Mouse (Mus musculus): ENCODE measurements around the gene Sirt7. TPM values are rescaled to one million over a fixed set of nuclear protein-coding genes. Genes with fewer than 3 reads are reported as not detected.
A peak's percentile ranks its signal among the peaks of the same experiment; 100 is the strongest.

Gene Sirt7
- total and polyA plus RNA-seq, 3 experiments, result 72.3 to 78.2 TPM; not detected in 1

DNA sequence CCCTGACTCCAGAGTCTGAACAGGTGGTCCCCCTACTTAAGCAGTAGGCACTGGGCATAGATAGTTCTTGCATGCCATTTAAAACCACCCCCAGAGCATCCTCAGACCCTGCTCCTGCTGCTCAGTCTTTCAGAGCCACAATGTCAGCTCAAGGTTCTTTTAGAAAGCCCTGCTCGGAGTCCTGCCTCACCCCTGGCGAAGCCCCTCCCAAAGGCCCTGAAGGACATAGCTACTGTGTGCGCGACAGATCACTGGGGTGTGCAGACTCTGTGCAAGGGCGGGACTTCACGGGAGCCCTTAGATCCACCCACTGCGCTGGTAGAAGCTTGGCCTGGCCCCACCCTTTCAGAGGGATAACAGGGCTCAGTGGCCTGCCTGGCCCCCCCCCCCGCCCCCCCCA is 15.8 kb downstream of the Sirt7 start:
- Histone ChIP-seq H3K36me3 (ENCODE audit: control insufficient read depth in 1 of 2, insufficient read depth in 2 of 2, low read length in 2 of 2) (peaks cover 0 to 1% of the 10 kb centered on the region in 2 experiments; a peak in 2 of 4 replicates), H3K4me1 (ENCODE audit: control insufficient read depth in 1 of 2, insufficient read depth in 2 of 2, low read length in 2 of 2) (no peaks in the 10 kb centered on the region), H3K27ac (ENCODE audit: control insufficient read depth, low read depth, low read length) (no peak overlapping the region), H3K4me3 (ENCODE audit: control insufficient read depth in 1 of 2, insufficient read depth in 1 of 2, low read depth in 2 of 2, low read length in 2 of 2) (no peak overlapping the region), H3K27me3 (ENCODE audit: control insufficient read depth in 1 of 2, insufficient read depth in 2 of 2, low read length in 2 of 2) (no peaks in the 10 kb centered on the region), H3K9ac (ENCODE audit: control insufficient read depth, low read depth, low read length, poor library complexity, severe bottlenecking) (no peak overlapping the region), H3K79me2 (ENCODE audit: control insufficient read depth, insufficient read depth, low read length, poor library complexity) (no peaks in the 10 kb centered on the region), H3K9me3 (replicated peaks; ENCODE audit: insufficient read depth, low read length) (no peaks in the 10 kb centered on the region)
- no peak for TF ChIP-seq NRF1 (IDR thresholded peaks at IDR 0.05; ENCODE audit: insufficient read depth, low read depth, low read length, poor library complexity, severe bottlenecking)
- no peak for TF ChIP-seq RAD21 (IDR thresholded peaks at IDR 0.05; ENCODE audit: low read depth, low read length)
- no peak for TF ChIP-seq ELF1 (IDR thresholded peaks at IDR 0.05; ENCODE audit: low read depth, low read length)
- no peak for TF ChIP-seq CHD1 (IDR thresholded peaks at IDR 0.05; ENCODE audit: low read depth, low read length)
- no peak for TF ChIP-seq KAT2A (conservative IDR thresholded peaks at IDR 0.05; ENCODE audit: low read depth, low read length)
- no peak; the same call in 1 of the 2 replicates for TF ChIP-seq SMC3 (IDR thresholded peaks at IDR 0.05; ENCODE audit: low read depth, low read length)
- no peak for TF ChIP-seq USF1 (IDR thresholded peaks at IDR 0.05; ENCODE audit: low read depth, low read length)
- TF ChIP-seq TAL1 (IDR thresholded peaks at IDR 0.05; ENCODE audit: low read length), result no peak
- no peak for TF ChIP-seq TBP (IDR thresholded peaks at IDR 0.05; ENCODE audit: low read depth, low read length)
- no peak for TF ChIP-seq E2F4 (IDR thresholded peaks at IDR 0.05; ENCODE audit: borderline replicate concordance, low read depth, low read length)
- TF ChIP-seq MYB (IDR thresholded peaks at IDR 0.05; ENCODE audit: low read depth, low read length), result no peak
- no peak for TF ChIP-seq SIN3A (IDR thresholded peaks at IDR 0.05; ENCODE audit: low read length)
- no peak for TF ChIP-seq POLR2AphosphoS2 (IDR thresholded peaks at IDR 0.05; ENCODE audit: low read length)
- TF ChIP-seq USF2 (IDR thresholded peaks at IDR 0.05; ENCODE audit: borderline replicate concordance in 1 of 2, insufficient read depth in 1 of 2, low read depth in 1 of 2, low read length in 2 of 2), result no peak
- no peak for DNase-seq (ENCODE audit: low read depth, low spot score)

DNA sequence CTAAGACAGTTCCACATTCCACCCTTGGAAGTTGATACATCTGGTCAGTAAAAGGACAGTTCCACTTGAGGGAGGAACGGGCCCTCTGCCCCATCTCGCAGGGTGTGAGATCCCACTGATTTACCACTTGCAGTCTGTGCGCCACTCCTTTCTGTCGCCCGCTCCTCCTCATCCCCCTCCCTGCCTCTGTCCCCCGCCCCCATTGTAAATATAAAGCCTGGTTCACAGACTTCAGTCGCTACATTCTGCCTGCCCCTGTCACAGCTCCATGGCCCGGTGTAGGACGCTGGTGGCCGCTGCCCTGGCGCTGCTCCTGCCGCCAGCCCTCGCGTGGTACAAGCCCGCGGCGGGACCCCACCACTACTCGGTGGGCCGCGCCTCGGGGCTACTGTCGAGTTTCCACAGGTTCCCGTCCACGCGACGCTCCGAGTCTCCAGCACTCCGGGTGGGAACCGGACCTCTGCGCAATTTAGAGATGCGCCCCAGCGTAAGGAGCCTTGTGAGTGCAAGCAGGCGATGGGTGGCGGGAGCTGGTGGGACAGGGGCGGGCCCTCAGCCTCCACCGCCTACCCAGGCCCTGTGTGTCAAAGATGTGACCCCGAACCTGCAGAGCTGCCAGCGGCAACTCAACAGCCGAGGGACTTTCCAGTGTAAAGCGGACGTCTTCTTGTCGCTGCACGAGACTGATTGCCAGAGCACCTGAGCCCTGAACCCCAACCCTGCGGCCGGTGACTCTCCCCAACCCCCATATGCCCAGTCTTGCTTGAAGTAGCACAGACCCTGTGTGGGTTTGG is 16.6 kb downstream of the Sirt7 start, which contains the start of gene Npb:
Gene Npb (plus strand): TSS at position 237 of the 794 bp plus-strand sequence.
- Histone ChIP-seq H3K4me3 (ENCODE audit: control insufficient read depth in 1 of 2, insufficient read depth in 1 of 2, low read depth in 2 of 2, low read length in 2 of 2) (no peak within 1 kb of the TSS), H3K27me3 (ENCODE audit: control insufficient read depth in 1 of 2, insufficient read depth in 2 of 2, low read length in 2 of 2) (no peaks in the 10 kb centered on the region), H3K27ac (ENCODE audit: control insufficient read depth, low read depth, low read length) (no peak within 1 kb of the TSS), H3K4me1 (ENCODE audit: control insufficient read depth in 1 of 2, insufficient read depth in 2 of 2, low read length in 2 of 2) (no peaks in the 10 kb centered on the region), H3K9ac (ENCODE audit: control insufficient read depth, low read depth, low read length, poor library complexity, severe bottlenecking) (no peak within 1 kb of the TSS), H3K36me3 (ENCODE audit: control insufficient read depth in 1 of 2, insufficient read depth in 2 of 2, low read length in 2 of 2) (peaks cover 0 to 4% of the 10 kb centered on the region in 2 experiments; a peak in 2 of 4 replicates), H3K79me2 (ENCODE audit: control insufficient read depth, insufficient read depth, low read length, poor library complexity) (no peaks in the 10 kb centered on the region), H3K9me3 (replicated peaks; ENCODE audit: insufficient read depth, low read length) (no peaks in the 10 kb centered on the region)
- TF ChIP-seq ZMIZ1 (IDR thresholded peaks at IDR 0.05; ENCODE audit: low read depth, low read length), result 0 out of 2 replicates have a peak, but pooled peaks have one; percentile 4
- no peak for TF ChIP-seq KAT2A (conservative IDR thresholded peaks at IDR 0.05; ENCODE audit: low read depth, low read length)
- DNase-seq (ENCODE audit: low read depth, low spot score), result no peak

Measured in MEL (cell line).